Mouse (Mus musculus) cortical plate, adult 2 months (tissue): ENCODE results near the gene Cstf2.

ENCODE experiments used
- CTCF ChIP-seq: fragments of 200-500 bp; IDR thresholded peaks from 2 replicates; pipeline ENCODE4 v1.5.1; 2011; ENCODE audit warnings: mild to moderate bottlenecking, control low read depth, low read length; ENCODE audit not compliant: insufficient read depth; ENCODE audit errors: extremely low read depth
- POLR2A ChIP-seq: fragments of 200-500 bp; IDR thresholded peaks from 2 replicates; pipeline ENCODE4 v1.6.1; 2011; ENCODE audit warnings: mild to moderate bottlenecking, low read length, control low read depth; ENCODE audit not compliant: insufficient read depth; ENCODE audit errors: extremely low read depth

GRCm38 (mm10) chrX:134085453-134085852 is 26.5 kb downstream of the Cstf2 start:
- TF ChIP-seq CTCF (no peak), POLR2A (no peak)
